Mouse (Mus musculus) cortical plate, adult 2 months (tissue): Measurements from ENCODE around the gene Slfn14. TPM values are rescaled to one million over a fixed set of nuclear protein-coding genes. Genes with fewer than 3 reads are reported as not detected.
"Not testable (repeated sequence)": the region's sequence is repeated elsewhere in the genome, so short reads cannot be mapped to it uniquely, and the experiment has no call there.

Experiments used
- H3K27ac ChIP-seq: fragments of 200-500 bp; 2 replicates; pipeline ENCODE4 v1.5.1; 2012; ENCODE audit warnings: low read length, control low read depth, inconsistent platforms; ENCODE audit not compliant: insufficient read depth
- H3K4me1 ChIP-seq: fragments of 200-500 bp; 2 replicates; pipeline ENCODE4 v1.6.1; 2011; ENCODE audit warnings: low read length; ENCODE audit not compliant: control insufficient read depth, insufficient read depth
- H3K4me3 ChIP-seq: fragments of 200-500 bp; 2 replicates; pipeline ENCODE4 v1.5.1; 2011; ENCODE audit warnings: mild to moderate bottlenecking, low read length, control low read depth; ENCODE audit not compliant: insufficient read depth
- CTCF ChIP-seq: fragments of 200-500 bp; IDR thresholded peaks from 2 replicates; pipeline ENCODE4 v1.5.1; 2011; ENCODE audit warnings: mild to moderate bottlenecking, control low read depth, low read length; ENCODE audit not compliant: insufficient read depth; ENCODE audit errors: extremely low read depth
- POLR2A ChIP-seq: fragments of 200-500 bp; IDR thresholded peaks from 2 replicates; pipeline ENCODE4 v1.6.1; 2011; ENCODE audit warnings: mild to moderate bottlenecking, low read length, control low read depth; ENCODE audit not compliant: insufficient read depth; ENCODE audit errors: extremely low read depth
- polyA plus RNA-seq: library from polyadenylated mRNA; depleted of rRNA; stranded (reverse); fragments of >200 nt; gene quantifications from 2 replicates; pipeline ENCODE4 v1.2.3, GENCODE M21; 2012; rRNA removed

Slfn14 gene
- polyA plus RNA-seq, 1 experiment: not detected

DNA sequence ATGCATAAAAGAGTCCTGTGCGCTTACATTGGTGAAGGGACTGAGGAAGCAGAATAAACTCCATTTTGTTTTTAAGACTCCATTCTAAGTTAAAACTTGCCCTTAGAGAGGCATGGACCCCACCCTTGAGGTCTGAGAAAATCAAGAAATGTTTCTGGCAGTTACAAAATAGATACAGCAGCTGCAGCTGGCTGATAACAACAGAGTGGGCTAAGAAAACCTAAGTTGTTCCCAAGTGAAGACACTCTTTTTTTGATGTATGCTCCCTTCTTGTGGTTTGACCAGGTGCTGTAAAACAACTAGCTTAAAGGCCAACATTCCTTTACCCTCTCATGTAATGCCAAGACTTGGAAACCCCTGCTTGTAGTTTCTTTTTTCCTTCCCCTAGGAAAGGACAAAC is 23.9 kb downstream of the Slfn14 start:
- Histone ChIP-seq H3K4me1 (no peaks in the 10 kb centered on the region), H3K4me3 (no peak overlapping the region)
- TF ChIP-seq CTCF (no peak), POLR2A (no peak)

DNA sequence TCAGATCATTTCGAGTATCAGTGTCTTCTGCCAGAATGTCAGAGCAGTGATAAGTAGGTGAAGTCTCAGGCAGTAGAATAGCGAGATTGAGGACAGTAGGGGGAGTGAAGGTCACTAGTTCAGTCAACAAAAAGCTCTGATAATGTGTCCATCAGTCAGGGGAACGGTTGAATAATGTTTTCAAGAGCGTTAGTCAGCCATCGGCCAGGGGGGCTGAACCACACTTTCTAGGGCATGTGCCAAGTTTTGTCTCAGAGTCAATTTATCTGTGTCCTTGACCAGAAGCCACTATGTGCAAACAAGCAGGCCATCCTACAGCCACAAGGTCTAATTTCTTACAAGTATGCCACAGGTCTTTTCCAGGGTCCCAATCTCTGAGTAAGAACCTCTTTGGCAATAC is 29.3 kb downstream of the Slfn14 start:
- not testable (repeated sequence) for H3K4me1 ChIP-seq, H3K27ac ChIP-seq, H3K4me3 ChIP-seq

More for the DNA sequence above, 23.9 kb downstream of the Slfn14 start:
- H3K27ac ChIP-seq: no peak overlapping the region

DNA sequence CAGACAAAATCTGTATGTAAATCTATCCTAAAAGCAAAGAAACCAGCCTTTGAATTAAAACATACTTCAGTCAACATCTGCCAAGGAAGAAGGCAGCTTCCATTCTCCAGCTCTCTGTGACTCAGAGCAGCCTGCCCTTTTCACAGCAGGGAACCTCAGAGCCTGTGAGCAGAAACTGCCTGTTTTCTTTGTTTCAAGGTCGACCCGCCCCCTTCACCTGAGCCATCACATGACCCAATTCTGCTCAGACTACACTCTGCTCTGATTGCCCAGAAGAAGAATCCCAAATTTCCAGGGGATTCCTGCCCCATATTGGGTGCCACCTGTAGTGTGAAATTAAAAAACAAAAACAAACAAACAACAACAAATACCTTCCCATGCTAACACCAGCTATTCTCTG is 46.7 kb downstream of the Slfn14 start:
- H3K4me1 ChIP-seq: no peaks in the 10 kb centered on the region
- no peak for TF ChIP-seq POLR2A
- TF ChIP-seq CTCF: no peak
- H3K4me3 ChIP-seq: no peak overlapping the region
- no peak overlapping the region for H3K27ac ChIP-seq

DNA sequence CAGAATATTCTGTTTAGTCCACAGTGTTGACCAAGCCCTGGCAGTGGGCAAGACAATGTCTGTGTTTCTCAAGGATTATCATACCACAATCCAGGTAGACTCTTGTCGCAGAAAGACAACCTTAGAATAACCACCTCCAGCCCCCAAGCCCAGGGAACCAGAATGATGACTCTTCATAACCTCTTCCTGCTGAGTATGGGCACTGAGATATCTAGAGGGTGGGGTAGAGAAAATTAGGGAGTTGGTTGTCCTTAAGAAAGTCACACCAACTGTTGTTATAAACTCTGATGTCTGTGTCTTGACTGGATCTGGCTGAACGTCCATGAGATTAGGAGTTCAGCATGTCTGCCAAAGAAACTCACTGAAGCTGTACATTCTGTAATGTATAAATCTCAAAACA is 48.1 kb downstream of the Slfn14 start:
- TF ChIP-seq CTCF (no peak), POLR2A (no peak)
- Histone ChIP-seq H3K4me1 (no peaks in the 10 kb centered on the region), H3K27ac (no peak overlapping the region), H3K4me3 (no peak overlapping the region)

DNA sequence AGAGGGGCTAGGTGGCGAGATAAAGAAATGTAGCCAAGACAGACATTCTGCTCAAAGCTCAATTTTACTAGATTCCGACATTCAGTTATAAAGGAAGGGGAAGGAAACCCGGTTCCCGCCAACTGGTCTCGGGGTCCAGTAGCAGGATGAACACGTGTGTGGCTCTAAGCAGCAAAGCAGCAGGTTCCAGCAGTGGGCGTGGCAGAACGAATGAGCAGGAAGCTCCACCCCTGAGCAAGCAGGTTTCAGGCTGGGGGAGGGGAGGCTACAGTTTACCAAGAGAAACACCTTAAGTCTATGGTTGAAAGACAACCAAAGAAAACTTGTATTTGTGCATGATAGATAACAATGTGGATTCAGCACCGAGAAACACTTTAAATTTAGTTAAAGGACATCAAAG is 49.1 kb downstream of the Slfn14 start:
- H3K4me1 ChIP-seq, H3K4me3 ChIP-seq, H3K27ac ChIP-seq: not testable (repeated sequence)

DNA sequence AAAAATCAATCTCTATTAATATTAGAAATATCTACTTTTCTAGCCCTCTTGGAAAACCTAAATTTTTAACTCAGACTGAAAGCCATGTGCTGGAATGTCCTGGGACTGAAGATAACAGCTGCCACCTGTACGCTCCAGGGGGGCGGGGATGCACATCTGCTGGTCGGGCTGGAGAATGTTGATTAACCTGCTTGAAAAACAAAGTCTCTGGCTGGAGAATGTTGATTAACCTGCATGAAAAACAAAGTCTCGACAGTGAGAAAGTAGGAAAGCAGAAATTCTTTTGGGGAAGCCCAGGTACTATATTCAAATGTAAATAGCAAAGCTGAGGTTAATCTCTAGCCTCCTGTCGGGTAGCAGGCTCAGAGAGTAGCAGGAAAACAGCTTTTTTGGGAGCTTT is 52.9 kb downstream of the Slfn14 start:
- not testable (repeated sequence) for H3K4me3 ChIP-seq, H3K27ac ChIP-seq, H3K4me1 ChIP-seq

DNA sequence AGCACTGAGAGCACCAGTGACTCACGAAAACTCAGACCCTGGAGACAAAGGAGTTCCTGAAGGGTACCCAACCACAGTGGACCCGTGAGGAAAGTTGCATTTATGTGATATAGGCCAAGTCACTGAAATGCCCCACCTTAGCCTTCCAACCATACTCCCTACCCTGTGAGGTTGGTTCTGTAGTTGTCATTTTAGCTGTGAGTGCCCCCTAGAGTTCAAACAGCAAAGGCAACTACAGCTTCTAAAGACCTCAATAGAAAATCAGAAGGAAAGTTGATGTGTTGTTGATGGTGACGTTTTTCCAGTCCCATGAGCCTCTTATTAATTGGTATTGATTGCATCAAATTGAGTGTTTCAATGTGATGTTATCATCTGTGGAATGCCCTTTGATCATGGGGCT is 55.6 kb downstream of the Slfn14 start:
- no peak overlapping the region for H3K27ac ChIP-seq
- H3K4me3 ChIP-seq: no peak overlapping the region
- TF ChIP-seq POLR2A (no peak), CTCF (no peak)
- H3K4me1 ChIP-seq: no peaks in the 10 kb centered on the region

DNA sequence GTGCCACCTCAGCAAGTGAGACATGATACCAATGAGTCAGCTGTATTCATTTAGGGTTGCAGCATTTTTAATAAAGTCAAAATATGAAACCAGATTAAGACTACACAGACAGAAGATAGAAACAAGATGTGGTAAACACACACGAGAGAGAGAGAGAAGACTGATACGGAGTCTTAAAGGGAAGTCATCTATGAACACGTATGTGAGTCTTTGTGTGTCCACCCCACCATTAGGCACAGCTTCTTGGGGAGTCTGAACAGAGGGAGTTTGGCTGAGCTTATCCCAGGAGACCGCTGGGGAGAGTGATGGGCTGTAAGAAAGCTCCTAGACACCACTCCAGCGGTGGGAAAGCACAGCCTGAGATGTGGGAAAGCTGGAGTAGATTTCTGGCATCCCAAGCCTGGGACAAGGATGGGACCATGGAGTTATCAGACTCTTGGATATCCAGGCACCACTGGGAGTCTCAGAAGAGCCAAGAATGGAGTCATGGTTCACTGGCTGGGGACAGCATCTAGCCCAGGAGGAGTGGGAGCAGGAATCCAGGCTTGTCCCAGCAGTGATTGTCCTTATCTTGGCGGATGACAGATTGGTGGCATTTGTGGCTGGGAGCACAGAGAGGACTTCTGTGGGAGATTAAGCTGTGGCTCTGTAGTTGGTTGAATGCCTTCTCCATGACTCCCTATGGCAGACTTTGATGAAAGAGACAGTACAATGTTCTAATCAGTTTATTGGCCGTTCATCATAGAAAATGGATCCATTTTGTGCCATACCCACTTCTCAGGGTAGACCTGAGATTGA is 58.4 kb downstream of the Slfn14 start:
- Histone ChIP-seq H3K4me1 (no peaks in the 10 kb centered on the region), H3K27ac (no peak overlapping the region), H3K4me3 (no peak overlapping the region)
- no peak for TF ChIP-seq CTCF
- TF ChIP-seq POLR2A: no peak

DNA sequence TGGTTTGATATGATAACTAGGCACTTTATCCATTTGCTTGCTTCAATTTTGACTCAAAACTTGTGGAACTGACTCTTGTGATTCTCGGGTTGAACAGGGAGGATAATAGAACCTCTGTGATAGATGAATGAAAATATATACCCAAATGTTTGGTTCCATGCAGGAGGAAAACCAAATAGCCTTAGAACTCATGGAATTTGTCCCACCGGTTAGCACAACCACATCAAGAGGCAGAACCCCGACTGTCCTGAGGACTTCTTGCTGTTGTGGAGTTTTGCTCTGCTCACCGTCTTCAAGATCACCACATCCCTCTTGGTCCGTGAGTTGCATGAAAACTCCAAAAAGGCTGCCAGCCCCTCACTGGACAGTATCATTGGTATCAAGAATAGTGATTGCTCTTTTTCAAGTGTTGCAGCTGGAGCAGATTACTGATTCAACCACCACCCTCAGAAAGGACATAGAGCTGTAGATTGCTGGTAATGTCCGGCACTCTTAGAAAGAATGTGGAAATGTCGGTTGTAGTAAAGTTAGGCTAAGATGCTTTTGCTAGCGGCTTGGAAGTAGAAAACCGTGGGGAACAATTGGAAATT is 61.1 kb downstream of the Slfn14 start:
- Histone ChIP-seq H3K4me1 (no peaks in the 10 kb centered on the region), H3K27ac (no peak overlapping the region), H3K4me3 (no peak overlapping the region)
- no peak for TF ChIP-seq CTCF

Other genes starting within 250 kb of the Slfn14 start
- gene Slfn2, start 221.6 kb downstream of the Slfn14 start, polyA plus RNA-seq: 1.7 and 2.5 TPM in 2 replicates
- 0.04 and 0.09 TPM in 2 replicates for gene Slfn1, start 169.9 kb downstream of the Slfn14 start, polyA plus RNA-seq
- gene Slfn4, start 111.5 kb downstream of the Slfn14 start, polyA plus RNA-seq: 0.06 TPM in 2 replicates
- gene Slfn3, start 95.4 kb downstream of the Slfn14 start, polyA plus RNA-seq: 0.46 and 0.74 TPM in 2 replicates
- gene Ap2b1, start 12.3 kb upstream of the Slfn14 start, polyA plus RNA-seq: 130 and 131 TPM in 2 replicates
- 7.0 and 7.3 TPM in 2 replicates for gene Pex12, start 15.9 kb upstream of the Slfn14 start, polyA plus RNA-seq
- gene Rasl10b, start 122.4 kb upstream of the Slfn14 start, polyA plus RNA-seq: 252 and 271 TPM in 2 replicates
- 0.10 TPM in 1 of 2 replicates, not detected in the other for gene Gas2l2, start 142.7 kb upstream of the Slfn14 start, polyA plus RNA-seq
- 0.75 and 0.95 TPM in 2 replicates for gene 1700020L24Rik, start 151.0 kb upstream of the Slfn14 start, polyA plus RNA-seq
- gene Mmp28, start 176.3 kb upstream of the Slfn14 start, polyA plus RNA-seq: 3.9 and 5.3 TPM in 2 replicates
- 43.0 and 50.8 TPM in 2 replicates for gene Taf15, start 186.4 kb upstream of the Slfn14 start, polyA plus RNA-seq
- gene Heatr9, start 235.4 kb upstream of the Slfn14 start, polyA plus RNA-seq: not detected in 2 replicates
- 0.58 and 1.0 TPM in 2 replicates for gene Ccl5, start 243.8 kb upstream of the Slfn14 start, polyA plus RNA-seq